Mouse (Mus musculus): ENCODE results near the gene Glb1l. TPM values are rescaled to one million over a fixed set of nuclear protein-coding genes. Genes with fewer than 3 reads are reported as not detected.

The Glb1l gene
- total and polyA plus RNA-seq, 3 experiments: 3.2 to 4.9 (median 3.8) TPM

- Histone ChIP-seq H3K4me3 (peak overlapping the region; percentile 39), H3K27ac (peak overlapping the region; percentile 60), H3K27me3 (ENCODE audit: control insufficient read depth, insufficient read depth, low read length) (no peaks in the 10 kb centered on the region), H3K9ac (ENCODE audit: low read depth, low read length) (peak overlapping the region; percentile 28), H3K79me2 (replicated peaks; ENCODE audit: control insufficient read depth, insufficient read depth, low read length) (no peaks in the 10 kb centered on the region; the same call in 1 of the 2 replicates), H3K36me3 (ENCODE audit: control insufficient read depth, insufficient read depth, low read length) (peaks cover 9% of the 10 kb centered on the region), H3K4me1 (ENCODE audit: control insufficient read depth, insufficient read depth, low read length) (peaks cover 8% of the 10 kb centered on the region)
- no peak for TF ChIP-seq EP300 (IDR thresholded peaks at IDR 0.05; ENCODE audit: insufficient read depth, low read depth, low read length)
- TF ChIP-seq CTCF (IDR thresholded peaks at IDR 0.05): no peak
- 0 out of 2 replicates have a peak, but pooled peaks have one; percentile 26 for TF ChIP-seq POLR2A (IDR thresholded peaks at IDR 0.05; ENCODE audit: insufficient read depth, low read depth, low read length)
- 16% methylated on average over 34 of the region's 34 CpGs for WGBS
- DNase-seq: peak; percentile 49 to 55
- intact Hi-C loops (cut with DNase I): no loop called here
Measured at GRCm38 (mm10) chr1:75208967-75209678, 1.5 kb downstream of the Glb1l start.

GRCm38 (mm10) chr1:75201236-75201635 lies 9.4 kb downstream of the Glb1l start:
- 81% methylated on average over 1 of the region's 1 CpGs for WGBS

GRCm38 (mm10) chr1:75192452-75192851 lies 18.2 kb downstream of the Glb1l start:
- Histone ChIP-seq H3K79me2 (replicated peaks; ENCODE audit: control insufficient read depth, insufficient read depth, low read length) (peaks cover 3% of the 10 kb centered on the region; the same call in 1 of the 2 replicates), H3K4me3 (peak overlapping the region; percentile 98), H3K9ac (ENCODE audit: low read depth, low read length) (peak overlapping the region; percentile 77), H3K27me3 (ENCODE audit: control insufficient read depth, insufficient read depth, low read length) (no peaks in the 10 kb centered on the region), H3K27ac (peak overlapping the region; percentile 92), H3K4me1 (ENCODE audit: control insufficient read depth, insufficient read depth, low read length) (peaks cover 5% of the 10 kb centered on the region), H3K36me3 (ENCODE audit: control insufficient read depth, insufficient read depth, low read length) (peaks cover 3% of the 10 kb centered on the region)
- no peak for TF ChIP-seq EP300 (IDR thresholded peaks at IDR 0.05; ENCODE audit: insufficient read depth, low read depth, low read length)
- no peak; the same call in 1 of the 2 replicates for TF ChIP-seq POLR2A (IDR thresholded peaks at IDR 0.05; ENCODE audit: insufficient read depth, low read depth, low read length)
- TF ChIP-seq CTCF (IDR thresholded peaks at IDR 0.05): no peak
- WGBS: under 1% methylated on average over 19 of the region's 19 CpGs
- intact Hi-C loops (cut with DNase I): loop anchor here (1.0 to 10.0 kb wide), 5 partner anchors 18 to 242 kb away; partner anchors contain the start of genes Cnppd1, Dnpep, Glb1l and Gmppa
- DNase-seq: peak; percentile 50 to 57

More at GRCm38 (mm10) chr1:75201236-75201635, 9.4 kb downstream of the Glb1l start:
- H3K27me3 ChIP-seq (ENCODE audit: control insufficient read depth, insufficient read depth, low read length): no peaks in the 10 kb centered on the region
- H3K4me3 ChIP-seq: no peak overlapping the region
- H3K79me2 ChIP-seq (replicated peaks; ENCODE audit: control insufficient read depth, insufficient read depth, low read length): no peaks in the 10 kb centered on the region
- no peaks in the 10 kb centered on the region for H3K36me3 ChIP-seq (ENCODE audit: control insufficient read depth, insufficient read depth, low read length)
- no peak overlapping the region for H3K9ac ChIP-seq (ENCODE audit: low read depth, low read length)
- intact Hi-C loops (cut with DNase I): no loop called here
- H3K27ac ChIP-seq: no peak overlapping the region
- H3K4me1 ChIP-seq (ENCODE audit: control insufficient read depth, insufficient read depth, low read length): no peaks in the 10 kb centered on the region
- no peak for DNase-seq
- TF ChIP-seq CTCF (IDR thresholded peaks at IDR 0.05) (no peak), EP300 (IDR thresholded peaks at IDR 0.05; ENCODE audit: insufficient read depth, low read depth, low read length) (no peak), POLR2A (IDR thresholded peaks at IDR 0.05; ENCODE audit: insufficient read depth, low read depth, low read length) (no peak)

- intact Hi-C loops (cut with DNase I): loop anchor here (1.0 to 10.0 kb wide), 6 partner anchors 12 to 243 kb away; partner anchors contain the start of genes Abcb6, Cnppd1, Dnpep and Glb1l
- peak; percentile 68 for TF ChIP-seq EP300 (IDR thresholded peaks at IDR 0.05; ENCODE audit: insufficient read depth, low read depth, low read length)
- peak; percentile 5; the same call in 1 of the 2 replicates for TF ChIP-seq CTCF (IDR thresholded peaks at IDR 0.05)
- TF ChIP-seq POLR2A (IDR thresholded peaks at IDR 0.05; ENCODE audit: insufficient read depth, low read depth, low read length): peak; percentile 92
- Histone ChIP-seq H3K4me3 (peak within 1 kb of the TSS; percentile 98), H3K27me3 (ENCODE audit: control insufficient read depth, insufficient read depth, low read length) (no peaks in the 10 kb centered on the region), H3K36me3 (ENCODE audit: control insufficient read depth, insufficient read depth, low read length) (peaks cover 3% of the 10 kb centered on the region), H3K9ac (ENCODE audit: low read depth, low read length) (peak within 1 kb of the TSS; percentile 79), H3K27ac (peak within 1 kb of the TSS; percentile 92), H3K4me1 (ENCODE audit: control insufficient read depth, insufficient read depth, low read length) (peaks cover 5% of the 10 kb centered on the region), H3K79me2 (replicated peaks; ENCODE audit: control insufficient read depth, insufficient read depth, low read length) (peaks cover 3% of the 10 kb centered on the region; the same call in 1 of the 2 replicates)
- DNase-seq: peak; percentile 93 to 98
- WGBS: under 1% methylated on average over 56 of the region's 56 CpGs
Measured at GRCm38 (mm10) chr1:75191622-75192402, 18.8 kb downstream of the Glb1l start, which contains the start of the genes Ankzf1 and Atg9a. TSS of gene Ankzf1 (plus strand) at chr1:75192151. TSS of gene Atg9a (minus strand) at chr1:75192196.

- TF ChIP-seq EP300 (IDR thresholded peaks at IDR 0.05; ENCODE audit: insufficient read depth, low read depth, low read length) (no peak), POLR2A (IDR thresholded peaks at IDR 0.05; ENCODE audit: insufficient read depth, low read depth, low read length) (no peak), CTCF (IDR thresholded peaks at IDR 0.05) (no peak)
- Histone ChIP-seq H3K27ac (peak overlapping the region; percentile 92), H3K4me3 (peak overlapping the region; percentile 98), H3K4me1 (ENCODE audit: control insufficient read depth, insufficient read depth, low read length) (peaks cover 5% of the 10 kb centered on the region), H3K36me3 (ENCODE audit: control insufficient read depth, insufficient read depth, low read length) (peaks cover 3% of the 10 kb centered on the region), H3K79me2 (replicated peaks; ENCODE audit: control insufficient read depth, insufficient read depth, low read length) (peaks cover 3% of the 10 kb centered on the region; the same call in 1 of the 2 replicates), H3K27me3 (ENCODE audit: control insufficient read depth, insufficient read depth, low read length) (no peaks in the 10 kb centered on the region), H3K9ac (ENCODE audit: low read depth, low read length) (peak overlapping the region; percentile 79)
- WGBS: 37% methylated on average over 5 of the region's 5 CpGs
- intact Hi-C loops (cut with DNase I): loop anchor here (1.0 to 10.0 kb wide), 3 partner anchors 11 to 244 kb away; partner anchors contain the start of genes Abcb6, Dnpep and Gmppa
- DNase-seq: no peak
Measured at GRCm38 (mm10) chr1:75191258-75191621, 19.4 kb downstream of the Glb1l start.
